Mouse (Mus musculus) brain, embryonic 18.5 days (tissue): ENCODE results near the gene Trim69.
"Not testable (repeated sequence)": the region's sequence is repeated elsewhere in the genome, so short reads cannot be mapped to it uniquely, and the experiment has no call there.

ENCODE experiments used
- DNase-seq: peaks from one replicate; pipeline ENCODE4 v3.0.0-alpha.2; 2012; ENCODE audit warnings: low read depth, low spot score

Gene Trim69

DNA sequence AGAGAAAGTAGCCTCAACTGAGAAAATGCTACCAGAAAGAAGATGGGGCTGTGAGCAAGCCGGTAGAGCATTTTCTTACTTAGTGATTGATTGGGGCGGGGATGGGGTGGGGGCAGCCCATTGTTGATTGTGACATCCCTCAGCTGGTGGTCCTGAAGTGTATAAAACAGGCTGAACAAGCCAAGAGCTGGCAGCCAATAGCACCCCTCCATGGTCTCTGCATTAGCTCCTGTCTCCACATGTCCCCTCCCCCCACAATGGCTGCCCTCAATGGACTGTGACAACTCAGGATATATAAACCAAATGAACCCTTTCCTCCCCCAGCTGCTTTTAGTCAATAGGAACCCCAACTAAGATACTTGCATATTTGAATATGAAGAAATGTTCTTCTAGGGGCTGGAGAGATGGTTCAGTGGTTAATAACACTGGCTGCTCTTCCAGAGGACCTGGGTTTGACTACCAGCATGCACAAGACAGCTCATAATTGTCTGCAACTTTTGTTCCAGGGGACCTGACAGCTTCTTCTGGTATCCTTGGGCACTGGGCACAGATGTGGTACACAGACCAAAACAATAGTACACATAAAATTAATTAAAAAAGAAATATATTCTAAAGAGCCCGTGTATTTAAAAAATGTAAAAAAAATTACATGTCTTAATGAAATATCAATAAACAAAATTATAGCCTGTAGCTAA is 50.2 kb downstream of the Trim69 start:
- no peak for DNase-seq

DNA sequence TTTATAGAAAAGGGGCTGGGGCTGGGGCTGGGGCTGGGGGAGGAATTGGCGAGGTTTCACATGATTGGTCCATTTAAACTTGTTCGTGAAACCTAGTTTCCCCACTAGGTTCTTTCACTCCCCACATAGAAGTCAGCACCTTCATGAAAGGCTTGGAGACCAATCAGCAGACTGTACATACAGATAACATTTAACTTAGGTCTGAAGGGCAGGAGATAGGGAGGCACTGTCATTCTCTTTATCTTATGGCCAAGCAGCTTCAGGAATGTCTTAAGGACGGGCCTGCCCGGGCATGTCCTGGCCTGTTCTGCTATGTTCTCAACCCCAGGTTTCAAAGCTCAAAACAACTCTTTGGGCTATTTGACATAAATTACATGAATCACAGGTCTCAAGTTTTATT is 56.6 kb downstream of the Trim69 start:
- not testable (repeated sequence) for DNase-seq

DNA sequence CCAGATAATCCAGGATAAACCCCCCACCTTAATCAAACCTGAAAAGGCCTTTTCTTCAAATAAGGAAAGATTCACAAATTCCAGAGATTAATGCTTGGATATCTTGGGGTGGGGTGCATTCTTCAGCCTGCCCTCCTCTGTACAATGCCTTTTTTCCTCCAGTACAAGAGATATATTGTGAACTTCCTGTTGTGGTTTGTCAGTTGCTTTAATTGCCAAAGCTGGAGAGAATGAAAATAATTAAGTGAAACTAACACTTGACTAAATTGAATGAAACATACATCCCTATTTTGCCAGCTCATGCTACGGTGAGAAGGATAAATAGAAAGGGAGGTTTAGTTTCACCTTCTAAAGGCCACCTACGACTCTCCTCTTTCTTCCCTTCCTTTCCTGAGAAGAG is 57.7 kb downstream of the Trim69 start:
- DNase-seq: no peak

DNA sequence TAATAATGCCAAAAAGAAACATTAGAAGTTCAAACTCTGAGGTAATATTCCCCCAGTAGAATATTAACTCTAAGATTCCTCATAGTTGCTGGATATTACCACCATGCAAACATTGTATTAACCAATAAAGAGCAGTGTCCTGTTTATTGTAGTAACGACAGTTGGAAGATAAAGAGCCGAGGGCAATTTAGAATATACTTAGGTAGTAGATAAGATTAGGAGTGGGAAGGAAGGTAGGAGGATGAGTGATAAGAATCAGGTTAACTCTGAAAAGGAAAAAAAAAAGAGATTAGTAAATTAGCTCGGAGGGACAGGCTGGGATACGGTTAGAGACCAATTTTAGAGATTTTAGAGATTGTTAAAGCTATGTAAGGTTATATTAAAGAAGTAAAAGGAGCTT is 60.9 kb downstream of the Trim69 start:
- no peak for DNase-seq

DNA sequence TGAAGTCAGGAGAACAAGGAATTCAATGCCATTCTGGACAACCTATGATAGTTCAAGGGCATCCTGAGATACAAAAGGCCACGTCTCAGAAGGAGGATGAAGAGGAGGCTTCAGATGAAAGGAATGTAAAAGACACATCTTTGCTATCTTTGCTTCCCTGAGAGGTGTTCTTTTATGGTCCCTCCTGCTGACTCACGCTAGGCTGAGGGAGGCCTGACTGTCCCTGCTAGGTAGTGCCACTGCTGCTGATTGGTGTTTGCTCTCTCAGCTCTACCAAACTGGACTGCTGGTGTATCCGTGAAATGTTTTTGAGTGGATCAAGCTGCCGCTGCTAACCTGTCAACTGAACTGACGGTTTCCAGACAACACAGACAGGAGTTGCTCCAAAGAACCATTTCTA is 61.3 kb downstream of the Trim69 start:
- no peak for DNase-seq

DNA sequence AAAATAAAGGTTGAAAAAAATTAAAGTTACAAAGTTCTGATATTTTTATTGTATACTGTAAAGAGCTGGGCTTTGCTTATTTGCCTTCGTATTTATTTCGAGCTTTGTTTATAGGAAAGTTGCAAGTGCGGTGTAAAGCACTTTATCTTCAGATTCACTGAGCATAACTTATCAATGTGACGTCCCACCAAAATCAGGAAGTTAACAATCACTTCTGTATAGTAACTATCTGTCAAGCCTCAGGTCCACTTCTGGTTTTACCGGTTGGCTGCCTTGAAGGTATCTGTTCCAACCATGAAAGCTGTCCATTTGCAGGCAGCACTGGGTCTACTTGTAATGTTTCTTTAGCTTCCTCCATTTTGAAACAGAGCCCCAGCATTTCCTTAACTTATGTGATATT is 61.8 kb downstream of the Trim69 start:
- DNase-seq: no peak

DNA sequence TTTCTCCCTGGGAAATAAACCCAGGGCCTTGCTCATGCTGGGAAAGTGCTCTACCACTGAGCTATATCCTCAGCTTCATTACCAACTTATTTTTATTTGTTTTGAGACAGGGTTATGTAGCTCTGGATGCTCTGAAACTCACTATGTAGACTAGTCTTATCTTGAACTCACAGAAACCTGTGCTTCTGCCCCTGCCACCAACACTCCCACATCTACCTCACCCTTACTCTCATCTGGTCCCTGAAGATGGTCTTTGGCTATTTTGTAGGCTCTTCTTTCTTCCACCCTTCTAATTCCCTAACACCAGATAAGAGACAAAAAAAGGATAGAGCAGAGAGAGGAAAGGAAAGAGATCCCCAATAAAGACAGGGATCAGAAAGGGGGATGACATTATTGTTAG is 63.2 kb downstream of the Trim69 start:
- DNase-seq: no peak
